Mouse (Mus musculus) bone marrow, adult 2 months (tissue): ENCODE data around the gene Ssbp3. TPM values are rescaled to one million over a fixed set of nuclear protein-coding genes. Genes with fewer than 3 reads are reported as not detected.

Source experiments
- H3K27ac ChIP-seq: fragments of 200-500 bp; 2 replicates; pipeline ENCODE4 v1.5.1; 2012; ENCODE audit warnings: low read depth, mild to moderate bottlenecking, control low read depth, inconsistent platforms, low read length; ENCODE audit not compliant: control insufficient read depth, poor library complexity, insufficient read depth
- H3K4me1 ChIP-seq: fragments of 200-500 bp; 2 replicates; pipeline ENCODE4 v1.6.1; 2011; ENCODE audit warnings: low read length; ENCODE audit not compliant: control insufficient read depth, insufficient read depth
- H3K4me3 ChIP-seq: fragments of 200-500 bp; replicated peaks from 2 replicates; pipeline ENCODE3; 2011; ENCODE audit warnings: mild to moderate bottlenecking, low read depth, low read length, control low read depth; ENCODE audit not compliant: control insufficient read depth
- CTCF ChIP-seq: fragments of 200-500 bp; IDR thresholded peaks from 2 replicates; pipeline ENCODE4 v1.5.1; 2011; ENCODE audit warnings: low read length, control low read depth; ENCODE audit not compliant: control insufficient read depth, insufficient read depth
- POLR2A ChIP-seq: fragments of 200-500 bp; IDR thresholded peaks from 2 replicates; pipeline ENCODE4 v1.6.1; 2011; ENCODE audit warnings: low read depth, mild to moderate bottlenecking, control low read depth, low read length, borderline replicate concordance; ENCODE audit not compliant: control insufficient read depth
- WGBS: fragments of 180-500 bp; shearing (Covaris S2); methylation state at CpG from one replicate; pipeline ENCODE4 v1.1.7; 2018; 5-methylcytosine and 5-hydroxymethylcytosine counted together
- polyA plus RNA-seq: library from polyadenylated mRNA; stranded (reverse); fragments of >200 nt; gene quantifications from 2 replicates; pipeline ENCODE4 v1.2.4, GENCODE M21; 2011; ENCODE audit warnings: low replicate concordance; ENCODE audit not compliant: missing spikeins, insufficient read depth, insufficient read length

The Ssbp3 gene
- polyA plus RNA-seq, 1 experiment, result 84.3 TPM

DNA sequence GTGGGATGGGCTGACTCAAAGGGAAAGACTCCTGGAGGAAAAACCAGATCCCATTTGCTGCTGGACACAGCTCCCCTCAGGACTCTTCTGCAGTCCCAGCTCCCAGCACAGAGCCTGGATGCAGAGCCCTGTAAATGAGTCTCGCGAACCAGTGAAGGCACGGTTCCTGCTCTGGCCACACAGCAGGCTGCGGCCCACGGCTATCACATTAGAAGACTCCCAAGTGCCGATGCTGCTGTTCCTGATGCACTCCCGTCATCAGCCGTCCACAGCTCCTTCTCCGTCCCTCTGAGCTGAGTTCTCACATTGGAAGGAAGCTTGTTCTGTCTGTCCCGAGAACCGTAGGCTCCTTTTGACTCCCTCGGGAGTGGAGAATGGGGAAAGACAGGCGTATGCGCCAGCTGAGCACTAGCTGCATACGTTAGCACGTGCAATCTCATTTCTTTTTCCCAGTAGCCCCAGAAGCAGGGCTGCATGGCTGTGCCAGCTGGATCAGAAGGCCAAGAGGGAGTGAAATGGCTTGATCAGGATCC is 186.4 kb downstream of the Ssbp3 start, which contains the start of gene Cdcp2:
Cdcp2 (plus strand) TSS at position 51 of the 533 bp plus-strand sequence.
- no peak for TF ChIP-seq CTCF
- no peak for TF ChIP-seq POLR2A
- H3K4me3 ChIP-seq, result no peak within 1 kb of the TSS
- H3K4me1 ChIP-seq, result no peaks in the 10 kb centered on the region; the same call in 1 of the 2 replicates
- 89% methylated on average over 16 of the region's 16 CpGs for WGBS
- H3K27ac ChIP-seq, result no peak within 1 kb of the TSS

DNA sequence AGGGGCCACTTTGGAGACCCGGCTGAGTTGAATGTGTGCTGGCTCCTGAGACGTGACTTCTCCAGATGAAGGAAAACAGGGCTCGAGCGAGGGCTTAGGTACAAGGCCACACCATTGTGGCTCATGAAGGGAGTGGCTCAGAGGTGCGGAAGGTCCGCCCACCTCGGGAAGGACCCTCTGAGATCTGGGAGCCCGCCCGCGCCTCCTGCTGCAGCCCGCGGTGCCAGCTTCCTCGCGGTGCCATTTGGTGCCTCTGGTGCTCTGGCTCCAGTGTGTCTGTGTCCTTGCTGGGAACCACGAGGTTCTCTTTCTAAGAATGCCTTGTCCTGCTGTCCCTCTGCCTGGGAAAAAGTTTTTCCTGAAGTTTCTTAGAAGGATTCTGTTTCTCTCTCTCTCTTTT is 187.4 kb downstream of the Ssbp3 start:
- H3K4me3 ChIP-seq, result no peak overlapping the region
- H3K27ac ChIP-seq, result no peak overlapping the region
- 74% methylated on average over 15 of the region's 15 CpGs for WGBS
- no peak for TF ChIP-seq CTCF
- no peak for TF ChIP-seq POLR2A
- no peaks in the 10 kb centered on the region; the same call in 1 of the 2 replicates for H3K4me1 ChIP-seq

DNA sequence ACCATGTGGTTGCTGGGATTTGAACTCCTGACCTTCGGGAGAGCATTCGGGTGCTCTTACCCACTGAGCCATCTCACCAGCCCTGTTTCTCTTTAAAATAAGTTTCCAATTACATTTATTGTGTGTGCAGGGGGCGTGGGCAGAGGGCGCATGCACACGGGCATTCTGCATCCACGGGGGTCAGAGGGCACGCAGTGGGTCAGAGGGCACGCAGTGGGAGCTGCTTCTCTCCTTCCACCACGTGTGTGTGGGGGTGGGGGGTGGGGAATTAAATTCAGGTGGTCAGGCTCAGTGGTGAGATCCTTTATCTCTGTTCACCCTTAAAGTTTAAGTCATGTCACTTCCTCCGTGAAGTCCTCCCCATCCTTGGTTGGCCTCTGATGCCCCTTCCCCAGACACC is 187.9 kb downstream of the Ssbp3 start:
- H3K27ac ChIP-seq, result no peak overlapping the region
- H3K4me3 ChIP-seq, result no peak overlapping the region
- 83% methylated on average over 10 of the region's 10 CpGs for WGBS
- H3K4me1 ChIP-seq, result no peaks in the 10 kb centered on the region
- TF ChIP-seq POLR2A (no peak), CTCF (no peak)

DNA sequence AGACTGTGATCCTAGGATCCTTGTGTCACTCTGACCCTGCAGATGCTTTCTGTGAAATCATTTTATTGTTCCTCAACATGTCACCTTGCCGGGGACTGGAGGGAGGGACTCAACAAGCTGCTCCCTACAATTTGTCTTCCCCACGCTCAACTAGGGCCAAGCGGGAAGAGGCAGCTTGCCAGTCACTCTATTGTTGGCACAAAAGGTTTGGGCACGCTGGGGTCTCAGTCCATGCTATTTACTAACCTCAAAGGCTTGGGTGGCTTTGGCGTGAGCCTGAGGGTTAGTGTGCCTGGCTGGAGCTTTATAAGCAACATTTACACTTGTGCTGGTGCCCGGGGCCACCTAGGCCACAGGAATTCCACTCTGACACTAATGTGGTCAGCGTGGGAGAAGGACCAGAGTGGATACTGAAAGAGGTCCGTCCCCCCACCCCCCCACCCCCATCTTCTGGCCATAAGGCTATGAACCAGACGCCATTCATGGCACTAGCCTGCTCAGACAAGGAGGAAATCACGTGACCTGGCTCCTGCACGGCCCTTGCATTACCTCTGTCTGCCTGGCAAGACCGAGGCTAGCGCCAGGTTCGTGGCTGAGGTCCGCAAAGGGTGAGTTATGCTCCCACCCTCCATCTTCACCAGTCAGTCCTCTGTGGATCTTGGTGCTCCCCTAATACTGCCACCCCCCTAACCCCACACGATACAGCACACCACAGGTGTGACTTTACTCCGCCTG is 188.5 kb downstream of the Ssbp3 start:
- 48% methylated on average over 17 of the region's 17 CpGs for WGBS
- H3K27ac ChIP-seq, result no peak overlapping the region
- no peak overlapping the region for H3K4me3 ChIP-seq
- no peaks in the 10 kb centered on the region for H3K4me1 ChIP-seq
- TF ChIP-seq CTCF, result no peak
- no peak for TF ChIP-seq POLR2A

Other genes starting within 250 kb of the Ssbp3 start
- gene Ttc4, start 231.8 kb upstream of the Ssbp3 start, polyA plus RNA-seq, result 19.7 and 38.1 TPM in 2 replicates
- 1.1 and 4.6 TPM in 2 replicates for gene Mroh7, start 179.8 kb upstream of the Ssbp3 start, polyA plus RNA-seq
- gene Fam151a, start 176.8 kb upstream of the Ssbp3 start, polyA plus RNA-seq, result not detected in 2 replicates
- gene Acot11, start 105.7 kb upstream of the Ssbp3 start, polyA plus RNA-seq, result 1.7 and 4.4 TPM in 2 replicates
- gene Mrpl37, start 156.2 kb downstream of the Ssbp3 start, polyA plus RNA-seq, result 37.4 and 40.1 TPM in 2 replicates
- 1.5 and 4.7 TPM in 2 replicates for gene Cyb5rl, start 156.3 kb downstream of the Ssbp3 start, polyA plus RNA-seq
- gene Cdcp2, start 186.2 kb downstream of the Ssbp3 start, polyA plus RNA-seq, result not detected in 2 replicates